Mouse (Mus musculus) MEL-GATA-1-ER (cell line): ENCODE measurements around the gene Katnal1.

Experiments used
- DNase-seq: peaks from one replicate; pipeline ENCODE4 v3.0.0-alpha.2; 2012; ENCODE audit warnings: low read depth; ENCODE audit errors: extremely low read depth

Katnal1 gene

DNA sequence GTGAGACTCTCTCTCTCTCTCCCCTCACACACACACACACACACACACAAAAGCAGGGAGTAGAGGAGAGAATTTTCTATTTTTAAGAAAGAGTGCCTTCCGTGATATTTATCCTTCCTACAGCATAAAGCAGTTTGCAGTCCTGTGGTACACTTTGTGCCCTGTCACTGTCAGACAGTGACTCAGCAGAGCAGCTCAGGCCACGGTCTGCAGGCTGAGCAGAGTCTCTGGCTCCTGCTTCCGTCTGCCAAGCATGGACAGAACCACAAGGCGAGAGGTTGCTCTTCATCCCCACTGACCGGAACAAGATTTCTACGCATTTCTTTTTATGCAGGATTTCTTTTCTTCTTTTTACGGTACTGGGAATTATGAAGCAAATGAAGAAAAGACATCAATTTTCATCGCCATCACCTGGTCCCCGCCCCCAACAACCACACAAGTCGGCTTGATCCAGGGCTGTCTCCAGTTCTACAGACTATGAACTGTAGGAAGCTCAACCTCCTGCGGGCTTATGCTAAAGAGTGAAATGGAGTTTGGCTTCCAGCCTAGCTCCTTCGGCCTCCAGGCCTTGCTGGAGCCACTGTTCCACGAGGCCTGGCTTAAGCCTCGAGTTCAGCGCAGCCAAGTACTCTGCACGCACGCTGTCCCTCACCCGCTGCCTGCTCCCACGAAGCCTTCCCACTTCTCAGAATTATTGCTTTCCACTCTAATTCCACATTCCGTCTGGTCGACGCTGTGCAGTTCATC lies 25.4 kb upstream of the Katnal1 start:
- no peak for DNase-seq

DNA sequence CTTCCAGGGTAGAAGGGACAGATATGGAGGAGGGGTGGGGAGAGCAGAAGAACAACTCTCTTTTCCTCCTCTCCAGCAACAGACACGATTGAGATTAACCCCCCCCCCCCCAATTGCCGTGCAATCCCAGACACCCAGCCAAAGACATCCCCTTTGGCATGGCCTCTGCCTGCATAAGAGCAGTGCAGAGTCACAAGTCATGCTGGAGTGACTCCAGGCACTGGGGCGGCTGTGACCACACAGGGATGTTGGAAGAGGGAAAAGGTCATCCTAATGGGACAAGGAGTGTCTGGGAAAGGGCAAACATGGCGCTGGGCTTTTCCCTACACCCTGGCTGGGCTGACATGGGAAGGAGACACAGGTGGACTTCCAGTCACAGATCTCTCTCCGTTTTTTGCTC lies 24.0 kb upstream of the Katnal1 start:
- DNase-seq: no peak

DNA sequence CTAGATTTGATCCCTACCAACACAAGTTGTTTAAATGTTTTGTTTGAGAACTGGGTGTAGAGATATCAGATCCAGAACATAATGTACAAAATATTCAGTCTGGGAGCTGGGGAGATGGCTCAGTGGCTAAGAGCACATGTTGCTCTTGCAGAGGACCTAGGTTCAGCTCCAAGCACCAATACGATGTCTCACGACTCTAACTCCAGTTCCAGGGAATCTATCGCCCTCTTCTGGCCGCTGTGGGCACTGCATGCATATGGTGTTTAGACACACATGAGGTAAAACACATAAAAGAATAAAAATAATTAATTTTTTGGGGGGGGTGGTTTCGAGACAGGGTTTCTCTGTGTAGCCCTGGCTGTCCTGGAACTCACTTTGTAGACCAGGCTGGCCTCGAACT lies 23.3 kb upstream of the Katnal1 start:
- DNase-seq: peak; percentile 59

DNA sequence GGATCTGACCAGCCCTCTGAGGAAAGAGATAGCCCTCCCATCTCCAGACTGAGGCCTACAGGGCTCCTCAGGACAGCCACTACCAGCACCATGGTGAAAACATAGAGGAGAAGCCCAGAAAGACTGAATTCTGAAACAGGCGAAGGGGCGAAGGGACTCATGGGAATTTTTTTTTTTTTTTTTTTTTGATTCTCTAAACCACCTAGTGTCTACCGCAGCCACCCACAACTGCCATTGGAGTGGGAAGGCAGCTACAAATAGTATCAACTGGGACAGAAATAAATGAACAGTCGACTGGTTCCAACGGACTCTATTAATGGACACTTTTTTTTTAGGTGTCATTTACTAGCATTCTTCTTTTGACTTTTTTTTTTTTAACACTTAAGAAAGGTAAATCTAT lies 22.2 kb upstream of the Katnal1 start:
- DNase-seq: no peak

DNA sequence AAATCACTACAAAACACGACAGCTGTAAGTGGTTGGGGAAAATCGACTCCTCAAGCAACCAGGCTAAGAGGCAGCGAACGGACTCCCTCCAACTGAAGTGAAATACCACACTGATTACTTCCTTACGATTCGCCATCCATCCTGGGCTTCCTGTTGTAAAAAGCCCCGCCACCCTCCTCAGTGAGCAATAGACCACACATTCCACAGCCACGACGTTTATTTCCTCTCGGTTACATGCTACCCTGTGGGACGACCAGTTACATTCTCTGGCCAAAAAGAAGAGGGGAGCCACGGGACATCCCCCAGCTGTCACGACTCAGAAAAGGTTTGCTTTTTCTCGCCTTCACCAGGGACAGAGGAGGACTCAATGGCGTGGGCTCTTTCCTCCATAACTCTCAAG lies 20.9 kb upstream of the Katnal1 start:
- DNase-seq: no peak

DNA sequence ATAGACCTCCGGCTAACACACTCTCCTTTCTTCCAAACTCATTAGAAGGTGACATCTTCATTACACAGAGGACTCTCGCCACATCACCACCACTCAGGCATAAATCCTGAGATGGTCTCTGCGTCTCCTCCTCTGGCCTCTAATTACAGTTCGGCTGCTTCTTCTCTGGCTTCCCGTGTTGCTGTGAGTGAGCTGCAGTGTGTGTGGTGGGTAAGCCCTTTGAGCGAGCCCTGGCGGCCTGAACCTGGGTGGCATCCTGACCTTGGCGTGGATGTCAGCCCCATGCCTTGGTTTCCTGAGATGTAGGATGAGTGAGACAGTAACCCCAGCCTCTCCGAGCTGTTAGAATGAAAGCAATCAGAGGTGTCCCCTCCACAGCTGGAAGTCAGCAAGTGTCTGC lies 19.5 kb upstream of the Katnal1 start:
- no peak for DNase-seq

DNA sequence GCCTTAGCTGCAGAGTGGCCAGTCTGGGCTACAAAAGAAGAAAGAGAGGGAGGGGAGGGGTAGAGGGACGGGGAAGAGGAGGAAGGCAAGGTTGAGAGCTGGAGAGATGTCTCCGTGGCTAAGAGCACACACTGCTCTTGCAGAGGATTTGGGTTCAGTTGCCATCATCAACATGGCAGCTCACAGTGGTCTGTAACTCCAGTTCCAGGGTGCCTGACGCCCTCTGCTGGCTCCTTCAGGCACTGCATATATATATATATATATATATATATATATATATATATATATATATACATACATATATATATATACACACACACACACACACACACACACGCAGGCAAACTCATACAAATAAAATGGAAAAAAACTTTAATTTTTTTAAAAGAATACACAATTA lies 18.3 kb upstream of the Katnal1 start:
- DNase-seq: no peak

DNA sequence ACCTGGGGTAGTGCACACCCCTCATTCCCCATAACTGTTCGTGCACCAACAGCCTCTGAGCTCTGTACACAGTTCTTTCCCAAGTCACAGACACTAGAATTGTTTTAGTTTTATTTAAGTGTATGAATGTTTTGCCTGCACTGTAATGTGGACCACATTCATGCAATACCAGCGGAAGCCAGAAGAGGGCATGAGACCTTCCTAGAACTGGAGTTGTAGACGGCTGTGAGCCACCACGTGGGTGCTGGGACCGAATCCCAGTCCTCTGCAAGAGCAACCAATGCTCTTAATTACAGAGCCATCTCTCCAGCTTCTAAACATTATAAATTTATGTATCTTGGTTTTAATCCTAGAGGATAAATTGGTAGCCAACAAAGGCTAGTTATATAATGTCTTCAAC lies 17.7 kb upstream of the Katnal1 start:
- peak; percentile 64 for DNase-seq

DNA sequence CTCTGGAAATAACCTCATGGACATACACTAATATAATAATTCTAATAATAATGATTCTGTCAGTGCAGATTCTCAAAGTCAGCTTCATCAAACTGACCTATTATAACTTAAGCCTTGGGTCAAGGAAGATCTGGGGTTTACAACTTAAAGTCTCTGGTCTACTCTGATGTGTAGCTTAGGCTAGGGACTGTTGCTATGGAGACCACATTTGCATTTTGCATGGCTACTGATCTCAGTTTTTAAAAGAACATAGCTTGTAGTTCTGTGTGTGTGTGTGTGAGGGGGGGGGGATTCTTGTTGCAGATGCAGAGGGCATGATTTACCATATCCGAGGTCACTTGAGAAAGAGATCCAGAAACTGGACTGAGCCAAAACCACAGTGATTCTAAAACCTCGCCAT lies 16.6 kb upstream of the Katnal1 start:
- no peak for DNase-seq

DNA sequence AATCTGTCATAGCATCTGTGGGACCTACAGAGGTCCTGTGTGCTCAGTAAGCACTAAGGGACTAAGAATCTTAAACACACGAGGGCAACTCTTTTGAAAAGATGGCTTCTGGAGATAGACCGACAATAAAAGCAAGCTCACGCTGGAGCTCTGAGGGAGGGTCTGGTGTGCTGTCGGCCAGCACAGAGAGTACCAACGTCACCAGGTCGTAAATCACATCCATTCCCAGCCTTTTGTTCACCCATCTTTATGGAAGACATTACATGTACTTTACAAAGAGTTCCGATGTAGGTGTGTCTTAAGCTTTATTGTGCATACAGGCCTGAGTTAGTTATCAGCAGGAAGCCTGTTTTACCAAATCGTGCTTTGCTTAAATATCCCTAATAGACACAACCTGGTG lies 14.9 kb upstream of the Katnal1 start:
- DNase-seq: no peak

DNA sequence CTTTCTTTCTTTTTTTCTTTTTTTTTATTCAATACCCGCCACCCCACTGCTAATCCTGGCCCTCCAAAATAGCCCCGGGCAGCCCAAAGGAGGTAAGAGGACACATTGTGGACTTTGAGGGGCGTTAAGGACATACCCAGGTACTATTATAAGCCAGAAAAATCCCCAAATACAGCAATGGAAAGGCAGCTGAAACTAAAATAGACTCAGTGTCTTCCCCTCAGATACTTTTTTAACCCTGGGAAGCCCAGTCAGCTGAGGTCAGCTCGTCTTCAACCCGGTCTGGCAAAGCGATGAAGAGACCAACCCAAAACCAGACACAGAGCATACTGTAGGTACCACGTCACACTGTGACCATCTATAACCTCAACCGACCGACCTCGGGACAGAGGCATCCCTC lies 14.3 kb upstream of the Katnal1 start:
- DNase-seq: no peak

DNA sequence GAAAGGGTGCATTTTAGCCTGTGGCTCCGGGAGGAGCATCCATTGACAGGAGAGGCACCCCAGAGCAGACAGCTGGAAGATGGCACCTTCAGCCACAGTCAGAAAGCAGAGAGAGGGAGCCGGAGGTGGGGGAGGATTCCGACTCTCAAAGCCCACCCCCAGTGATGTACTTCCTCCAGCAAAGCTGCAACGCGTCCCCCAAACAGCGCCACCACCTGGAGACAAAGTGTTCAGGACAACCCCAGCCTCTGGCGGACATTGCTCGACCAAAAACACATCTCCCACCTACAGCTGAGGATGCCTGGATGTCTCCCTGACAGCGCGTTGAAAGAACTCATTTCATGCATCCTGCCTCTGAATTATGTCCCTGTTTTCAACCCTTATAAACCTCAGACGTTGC lies 13.8 kb upstream of the Katnal1 start:
- DNase-seq: no peak

DNA sequence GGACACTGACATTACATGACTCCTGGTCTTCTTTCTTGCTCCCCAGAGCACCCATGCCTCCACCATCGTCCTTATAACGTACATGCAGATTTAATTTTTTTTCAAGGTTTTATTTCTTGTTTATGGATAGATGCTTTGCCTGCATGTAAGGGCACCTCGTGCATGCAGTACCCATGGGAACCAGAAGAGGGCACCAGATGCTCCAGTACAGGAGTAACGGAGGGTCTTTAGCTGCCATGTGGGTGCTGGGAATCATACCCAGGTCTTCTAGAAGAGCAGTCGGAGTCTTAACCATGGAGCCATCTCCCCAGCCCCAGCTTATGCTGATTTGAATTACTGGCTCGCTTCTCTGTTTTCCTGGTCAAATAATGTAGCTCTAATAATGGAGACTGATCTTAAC lies 13.2 kb upstream of the Katnal1 start:
- DNase-seq: no peak

DNA sequence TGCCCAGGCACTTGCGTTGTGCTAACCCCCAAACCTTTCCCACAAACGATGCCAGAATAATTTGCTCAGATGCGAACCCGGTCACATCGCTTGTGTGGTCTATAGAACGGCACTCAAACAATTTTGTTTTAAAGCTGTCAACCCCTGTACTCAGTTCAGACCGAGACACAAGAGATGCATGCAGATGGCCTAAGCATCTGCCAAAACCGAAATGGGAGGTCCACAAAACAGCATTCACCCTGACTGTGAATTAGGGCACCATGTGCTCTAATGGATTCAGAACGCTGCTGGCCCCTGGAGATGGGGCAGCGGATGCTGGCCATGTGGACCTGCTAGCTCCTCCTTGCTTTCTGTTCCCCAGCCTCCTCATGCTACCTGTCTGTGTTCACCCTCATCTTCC lies 12.7 kb upstream of the Katnal1 start:
- no peak for DNase-seq

DNA sequence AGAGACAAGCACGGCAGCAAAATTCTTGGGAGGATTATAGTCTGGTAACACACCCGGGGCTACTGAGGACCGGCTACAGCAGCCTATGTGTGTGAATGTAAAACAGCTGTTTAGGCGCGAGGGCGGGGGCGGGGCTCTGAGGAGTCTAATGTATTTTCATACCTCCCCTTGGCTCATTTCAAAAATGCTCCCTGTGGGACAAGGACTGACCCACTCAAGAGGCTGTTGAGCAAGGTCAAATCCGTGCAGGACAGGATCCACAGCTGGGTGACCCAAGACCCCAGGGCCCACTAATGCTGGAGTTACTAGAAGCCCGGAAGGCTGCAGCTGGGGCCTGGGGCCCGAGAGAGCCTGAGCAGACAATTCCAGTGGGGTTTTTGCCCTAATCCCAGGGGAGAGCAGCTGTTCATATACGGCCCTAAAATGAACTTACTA lies 10.8 kb upstream of the Katnal1 start:
- no peak for DNase-seq

DNA sequence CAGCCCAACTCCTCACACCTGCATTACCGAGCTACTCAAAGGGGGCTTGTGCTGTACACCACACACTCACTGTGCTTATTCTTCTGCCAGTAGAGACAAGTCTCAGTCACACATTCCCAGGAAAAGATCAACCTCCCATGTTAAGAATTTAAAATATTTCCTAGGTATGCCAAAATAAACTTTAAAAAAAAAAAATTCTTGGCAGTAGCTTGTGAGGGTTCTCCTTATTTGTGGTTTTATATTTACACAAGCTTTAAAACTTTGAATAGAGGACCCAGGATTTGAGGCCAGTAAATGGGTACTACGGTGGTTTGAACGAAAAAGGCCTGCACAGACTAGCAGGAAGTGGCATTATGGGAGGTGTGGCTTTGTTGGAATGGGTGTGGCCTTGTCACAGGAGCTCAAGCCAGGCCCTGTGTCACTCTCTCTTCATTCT lies 7.4 kb upstream of the Katnal1 start:
- DNase-seq: no peak

DNA sequence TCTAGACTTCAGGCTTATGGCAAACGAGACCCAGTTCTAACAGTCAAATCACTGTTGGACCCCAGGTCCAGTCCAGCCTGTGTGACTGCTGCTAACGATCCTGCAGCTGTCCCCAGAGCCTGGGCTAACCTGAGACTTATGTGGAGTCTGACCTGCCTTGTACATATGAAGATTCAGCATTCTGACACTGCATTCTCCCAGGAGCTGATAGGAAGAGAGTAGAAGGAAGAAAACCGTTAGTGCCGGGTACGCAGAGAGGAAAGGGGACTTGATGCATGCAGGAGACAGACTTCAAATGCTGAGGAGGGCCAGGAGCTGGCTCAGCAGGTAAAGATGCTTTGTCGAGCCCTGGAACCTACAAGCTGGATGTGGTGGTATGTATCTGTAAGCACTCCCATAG lies 6.8 kb upstream of the Katnal1 start:
- peak; percentile 66 for DNase-seq

DNA sequence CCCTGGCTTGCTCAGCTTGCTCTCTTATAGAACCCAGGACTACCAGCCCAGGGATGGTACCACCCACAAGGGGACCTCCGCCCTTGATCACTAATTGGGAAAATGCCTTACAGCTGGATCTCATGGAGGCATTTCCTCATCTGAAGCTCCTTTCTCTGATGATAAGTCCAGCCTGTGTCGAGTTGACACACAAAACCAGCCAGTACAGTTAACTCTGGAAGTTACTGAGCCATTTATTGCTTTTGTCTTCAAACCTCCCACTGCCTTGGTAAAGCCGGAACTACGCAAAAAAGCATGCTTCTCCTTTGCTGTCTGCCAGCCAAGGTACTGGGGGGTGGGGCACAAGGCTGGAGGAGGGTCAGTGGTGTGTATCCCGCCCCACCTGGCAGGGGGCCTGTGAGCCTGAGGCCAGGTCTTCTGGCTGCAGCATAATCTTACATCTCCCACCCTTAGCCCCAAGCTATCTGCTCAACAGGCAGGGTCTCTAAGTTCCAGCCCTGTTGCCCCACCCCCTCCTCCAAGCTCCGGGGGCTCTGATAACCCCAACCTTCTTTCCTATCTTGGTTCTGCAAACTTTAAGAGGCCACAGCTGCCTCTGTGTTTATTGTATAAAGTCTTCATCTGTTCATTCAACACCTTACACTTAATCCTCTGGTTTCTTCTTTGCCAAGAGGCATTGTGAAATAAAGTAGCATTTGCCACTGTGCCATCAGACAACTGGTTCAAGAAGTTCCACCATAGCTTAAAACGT lies 6.1 kb upstream of the Katnal1 start:
- DNase-seq: peak; percentile 98

DNA sequence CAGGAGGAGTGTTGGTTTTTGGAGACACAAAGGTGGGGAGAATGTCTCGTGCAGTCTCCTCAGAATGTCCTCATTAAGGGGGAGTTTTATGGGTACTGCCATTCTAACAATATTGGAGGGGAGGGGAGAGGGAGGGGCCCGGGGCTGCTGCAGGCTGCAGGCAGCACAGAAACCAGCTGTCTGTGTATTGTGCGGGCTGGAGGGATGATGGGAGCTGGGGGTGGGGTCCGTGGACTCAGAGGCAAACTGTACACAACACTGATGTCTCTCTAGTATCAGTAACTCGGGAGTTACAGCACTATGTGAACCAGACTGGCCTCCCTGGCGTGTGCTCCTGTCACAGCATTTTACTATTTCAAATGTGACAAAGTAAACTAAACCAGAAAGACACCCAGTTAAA lies 5.3 kb upstream of the Katnal1 start:
- DNase-seq: no peak

DNA sequence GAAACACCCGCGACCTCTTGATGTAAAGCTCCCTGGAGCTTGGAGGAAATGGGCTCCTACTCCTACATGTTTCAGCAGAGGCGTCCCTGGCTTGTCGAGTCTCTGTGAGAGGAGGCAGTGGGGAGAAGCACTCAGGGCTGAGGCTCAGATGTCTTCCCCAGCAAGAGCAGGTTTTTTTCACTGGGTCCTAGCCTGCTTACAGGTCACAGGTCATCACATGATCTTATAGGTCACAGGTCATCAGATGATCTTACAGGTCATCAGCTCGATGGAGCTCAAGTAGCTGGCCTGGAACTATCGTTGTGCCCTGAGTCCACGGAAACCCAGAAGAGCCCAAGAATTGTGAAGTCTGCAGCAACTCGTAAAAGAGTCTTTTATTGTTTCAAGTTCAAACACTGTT lies 4.6 kb upstream of the Katnal1 start:
- DNase-seq: no peak

DNA sequence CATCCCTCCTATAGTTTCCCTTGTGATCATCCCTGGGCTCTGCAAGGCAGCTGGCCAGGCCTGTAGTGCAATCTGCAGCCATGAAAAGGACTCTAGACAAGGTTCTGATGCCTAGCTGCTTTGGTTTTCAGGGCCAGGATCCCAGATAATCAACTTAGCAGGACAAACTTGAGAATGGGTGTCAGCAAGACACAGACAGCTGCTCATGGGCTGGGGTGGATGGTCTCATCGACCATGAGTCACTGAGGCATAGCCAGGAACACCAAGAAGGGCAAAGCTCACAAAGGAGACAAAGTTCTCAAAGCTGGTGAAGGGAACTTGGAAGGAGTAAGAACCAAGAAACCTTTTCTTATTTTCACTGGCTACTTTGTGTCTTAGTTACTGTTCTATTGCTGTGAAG lies 2.2 kb upstream of the Katnal1 start:
- DNase-seq: no peak

DNA sequence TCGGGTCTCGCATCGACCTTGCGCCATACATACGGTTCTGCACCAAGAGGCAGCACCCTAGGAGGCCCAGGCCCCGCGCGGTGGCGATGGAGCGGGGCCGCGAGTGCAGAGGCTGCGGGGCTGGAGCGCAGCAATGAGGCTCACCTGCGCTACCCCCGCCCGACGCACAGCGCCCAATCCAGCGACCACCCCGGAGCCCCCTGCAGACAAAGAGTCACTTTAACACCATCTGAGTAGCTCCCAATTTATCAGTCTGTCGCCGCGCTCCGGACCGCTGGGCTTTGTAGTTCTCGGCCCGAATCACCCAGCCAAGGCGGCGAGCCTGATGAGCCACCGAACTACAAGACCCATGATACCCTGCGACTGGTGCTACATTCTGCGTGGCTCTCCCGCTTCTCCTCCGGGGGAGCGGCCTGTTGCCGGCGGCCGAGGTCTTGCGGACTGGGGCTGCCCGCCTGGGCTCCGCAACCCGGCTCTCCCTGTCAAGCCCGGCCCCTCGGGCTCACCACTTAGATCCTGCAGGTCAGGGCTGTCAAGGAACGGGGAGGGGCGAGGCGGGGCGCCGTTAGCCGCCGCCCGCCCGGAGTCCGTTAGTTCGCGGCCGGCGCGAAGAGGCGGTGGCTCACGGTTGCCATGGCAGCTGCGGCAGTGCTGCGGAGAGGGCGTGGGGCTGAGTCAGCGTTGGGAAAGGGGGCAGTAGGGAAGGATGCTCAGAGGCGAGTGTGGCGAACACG lies 571 bp downstream of the Katnal1 start:
- peak; percentile 96 for DNase-seq
